Mouse (Mus musculus) kidney, adult 18-20 months (tissue): Measurements from ENCODE around the gene G430095P16Rik.

Source experiments
- DNase-seq: peaks from one replicate; pipeline ENCODE4 v3.0.0; 2021

Gene G430095P16Rik

DNA sequence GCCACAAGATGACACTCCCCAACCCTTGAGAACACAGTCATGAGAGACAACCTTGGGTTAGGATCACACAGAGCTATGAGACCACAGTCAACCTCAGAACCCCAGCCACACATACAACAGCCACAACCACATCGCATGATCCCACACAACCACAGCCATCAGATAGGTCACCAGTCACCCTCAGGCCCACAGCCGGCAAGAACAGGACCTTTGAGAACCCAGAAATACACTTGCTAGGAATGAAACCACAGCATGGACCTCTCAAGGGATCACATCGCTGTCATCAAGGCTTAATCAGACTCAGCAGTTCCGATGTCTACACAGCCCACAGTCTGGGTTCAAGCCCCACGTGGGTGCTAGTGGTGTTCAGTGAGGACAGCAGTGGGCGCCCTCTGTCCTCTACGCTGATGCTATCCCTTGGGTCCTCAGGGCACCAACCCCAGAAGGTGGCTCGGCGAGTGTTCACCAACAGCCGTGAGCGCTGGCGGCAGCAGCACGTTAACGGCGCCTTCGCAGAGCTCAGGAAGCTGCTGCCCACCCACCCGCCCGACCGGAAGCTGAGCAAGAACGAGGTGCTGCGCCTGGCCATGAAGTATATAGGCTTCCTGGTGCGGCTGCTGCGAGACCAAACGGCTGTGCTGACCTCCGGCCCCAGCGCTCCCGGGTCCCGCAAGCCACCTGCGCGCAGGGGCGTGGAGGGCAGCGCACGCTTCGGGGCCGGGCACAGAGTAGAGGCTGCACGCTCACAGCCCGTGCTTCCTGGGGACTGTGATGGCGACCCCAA, 19.1 kb upstream of the G430095P16Rik start:
- DNase-seq = no peak

DNA sequence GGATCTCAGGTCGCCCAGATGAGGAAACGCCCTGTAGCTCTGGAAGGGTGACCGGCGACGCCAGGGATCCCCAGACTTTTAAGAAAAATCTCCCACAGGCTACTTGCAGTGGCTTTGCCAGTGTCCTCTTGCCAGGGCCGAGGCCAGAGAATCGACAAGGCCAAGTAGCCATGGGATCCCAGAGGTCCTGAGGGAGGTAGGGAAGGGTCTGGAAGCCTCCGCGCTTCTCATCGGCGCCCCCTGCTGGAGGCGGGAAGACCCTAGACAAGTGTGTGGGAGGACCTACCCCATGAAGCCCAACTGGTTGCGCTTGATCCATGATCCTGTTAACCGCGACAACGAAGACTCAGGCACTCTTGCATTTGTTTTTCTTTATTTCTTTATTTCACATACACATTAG, 18.5 kb upstream of the G430095P16Rik start:
- peak; percentile 77 for DNase-seq

- DNase-seq = no peak
These were observed 17.7 kb upstream of the G430095P16Rik start for GRCm38 (mm10) chr8:84704867-84705831.

DNA sequence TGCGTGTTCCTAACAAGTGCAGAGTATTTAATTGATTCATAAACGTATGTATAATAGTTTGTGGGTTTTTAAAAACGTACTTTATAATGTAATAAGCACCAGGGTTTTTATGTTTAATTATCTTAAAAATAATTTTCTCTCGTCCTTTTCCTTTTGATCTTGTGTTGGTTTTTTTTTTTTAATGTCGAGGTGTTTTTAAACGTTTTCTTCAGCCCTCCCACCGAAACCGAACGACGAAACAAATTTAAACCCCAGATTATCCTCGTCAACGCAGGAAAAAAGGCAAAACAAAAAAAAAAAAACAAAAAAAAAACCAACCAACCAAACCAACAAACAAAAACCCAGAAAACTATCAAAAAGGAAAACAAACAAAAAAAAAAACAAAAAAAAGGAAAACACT, 16.8 kb upstream of the G430095P16Rik start:
- DNase-seq = no peak

GRCm38 (mm10) chr8:84706610-84707266, 16.1 kb upstream of the G430095P16Rik start:
- no peak for DNase-seq

GRCm38 (mm10) chr8:84707267-84707883, 15.4 kb upstream of the G430095P16Rik start:
- DNase-seq = no peak

DNA sequence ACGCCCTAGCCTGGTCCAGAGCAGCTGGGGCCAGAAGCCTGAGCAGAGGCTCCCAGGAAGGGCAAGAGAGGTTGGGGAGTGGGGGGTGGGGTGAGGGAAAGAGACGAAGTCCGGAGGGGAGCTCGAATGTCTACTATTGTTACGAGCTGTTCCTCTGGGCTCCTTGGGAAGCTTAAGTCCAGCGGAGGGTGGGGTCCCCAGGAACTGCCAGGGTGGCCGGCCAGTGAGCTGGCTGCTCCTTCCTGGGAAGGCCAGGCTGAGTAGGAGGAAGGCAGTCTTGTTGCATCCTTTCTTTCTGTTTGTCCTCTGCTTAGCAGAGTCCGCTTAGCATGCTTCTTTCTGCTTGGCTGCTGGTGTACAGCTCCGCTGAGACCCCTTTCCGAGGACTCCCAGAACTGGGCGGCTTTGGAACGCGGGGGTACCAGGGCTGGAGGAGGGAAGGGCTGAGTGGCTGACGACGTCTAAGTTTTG, 14.7 kb upstream of the G430095P16Rik start:
- DNase-seq = no peak

- DNase-seq = peak; percentile 89
These were observed 13.9 kb upstream of the G430095P16Rik start for GRCm38 (mm10) chr8:84708774-84709475.

- no peak for DNase-seq
These were observed 12.9 kb upstream of the G430095P16Rik start for GRCm38 (mm10) chr8:84709931-84710330.

GRCm38 (mm10) chr8:84711312-84711711, 11.5 kb upstream of the G430095P16Rik start:
- DNase-seq = no peak

GRCm38 (mm10) chr8:84711933-84712758, 10.7 kb upstream of the G430095P16Rik start:
- no peak for DNase-seq

DNA sequence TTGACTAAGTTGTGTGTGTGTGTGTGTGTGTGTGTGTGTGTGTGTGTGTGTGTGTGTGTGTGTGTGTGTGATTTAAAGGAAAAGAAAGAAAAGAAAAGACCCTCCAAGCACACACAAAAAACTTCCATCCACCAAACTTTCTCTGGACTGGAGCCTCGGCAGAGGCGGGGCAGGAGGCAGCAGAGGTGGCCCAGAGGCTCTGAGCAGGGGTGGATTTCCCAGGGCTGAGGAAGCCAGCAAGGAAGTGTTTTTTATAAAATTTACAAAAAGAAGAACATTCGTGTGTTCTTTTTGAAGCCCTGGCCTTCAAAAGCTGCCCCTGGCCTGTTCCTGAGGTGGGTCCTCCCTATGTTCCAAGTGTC, 10.1 kb upstream of the G430095P16Rik start:
- DNase-seq = no peak

DNA sequence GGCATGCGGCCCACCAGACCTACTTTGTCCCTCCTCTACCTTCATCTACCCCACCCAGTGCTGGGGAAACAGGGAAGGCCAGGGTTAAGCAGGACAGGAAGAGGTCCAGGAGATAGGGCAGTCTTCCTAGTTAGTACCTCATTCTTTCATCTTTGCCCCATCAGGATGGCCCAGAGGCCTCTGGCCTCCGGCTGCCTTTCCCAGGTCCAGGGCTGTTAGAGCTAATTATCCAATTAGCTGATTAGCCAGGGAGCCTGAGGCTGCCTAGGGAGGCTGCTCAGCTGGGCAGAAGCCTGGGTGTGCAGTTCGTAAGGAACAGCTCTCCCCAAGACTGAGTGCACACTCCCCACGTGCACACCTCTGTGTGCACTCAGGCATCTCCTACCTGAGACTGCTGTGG, 9.4 kb upstream of the G430095P16Rik start:
- no peak for DNase-seq

DNA sequence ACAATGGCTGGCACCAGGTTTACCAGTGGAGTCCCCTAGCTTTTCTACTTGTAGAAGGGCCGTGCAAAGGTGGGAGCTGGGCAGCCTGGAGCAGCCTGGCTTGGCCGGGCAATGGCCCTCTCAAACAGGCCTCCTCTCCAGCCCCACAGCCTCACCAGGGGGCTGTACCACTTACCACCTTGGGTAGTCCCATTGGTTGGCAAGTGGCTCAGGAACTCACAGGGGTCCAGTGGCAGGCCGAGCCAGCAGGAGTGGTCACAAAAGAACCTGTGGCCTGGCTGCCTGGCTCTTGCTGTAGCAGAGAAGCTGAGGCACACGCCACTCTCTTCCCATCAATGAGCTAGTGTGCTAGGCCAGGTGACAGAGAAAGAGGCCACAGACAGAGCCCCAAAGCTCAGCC, 8.6 kb upstream of the G430095P16Rik start:
- DNase-seq = no peak

- DNase-seq = no peak
These were observed 6.8 kb upstream of the G430095P16Rik start for GRCm38 (mm10) chr8:84715893-84716468.

- no peak for DNase-seq
These were observed 6.0 kb upstream of the G430095P16Rik start for GRCm38 (mm10) chr8:84716790-84717189.

DNA sequence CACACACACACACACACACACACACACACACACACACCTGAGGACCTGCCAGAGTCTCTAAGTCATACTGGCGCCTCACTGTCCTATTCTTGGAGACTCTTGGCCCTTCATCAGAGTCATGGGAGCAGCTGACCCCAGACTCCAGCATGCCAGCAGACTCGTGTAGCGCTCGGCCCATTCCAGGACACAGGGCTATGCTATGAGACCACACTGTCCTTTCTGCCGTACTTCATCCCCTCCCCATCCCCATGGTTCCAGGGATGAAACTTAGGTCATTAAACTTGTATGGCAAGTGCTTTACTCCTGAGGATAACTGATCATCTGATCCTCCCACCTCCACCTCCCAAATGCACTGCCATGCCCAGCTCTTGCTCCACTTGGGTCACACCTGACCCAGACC, 4.3 kb upstream of the G430095P16Rik start:
- DNase-seq = no peak

DNA sequence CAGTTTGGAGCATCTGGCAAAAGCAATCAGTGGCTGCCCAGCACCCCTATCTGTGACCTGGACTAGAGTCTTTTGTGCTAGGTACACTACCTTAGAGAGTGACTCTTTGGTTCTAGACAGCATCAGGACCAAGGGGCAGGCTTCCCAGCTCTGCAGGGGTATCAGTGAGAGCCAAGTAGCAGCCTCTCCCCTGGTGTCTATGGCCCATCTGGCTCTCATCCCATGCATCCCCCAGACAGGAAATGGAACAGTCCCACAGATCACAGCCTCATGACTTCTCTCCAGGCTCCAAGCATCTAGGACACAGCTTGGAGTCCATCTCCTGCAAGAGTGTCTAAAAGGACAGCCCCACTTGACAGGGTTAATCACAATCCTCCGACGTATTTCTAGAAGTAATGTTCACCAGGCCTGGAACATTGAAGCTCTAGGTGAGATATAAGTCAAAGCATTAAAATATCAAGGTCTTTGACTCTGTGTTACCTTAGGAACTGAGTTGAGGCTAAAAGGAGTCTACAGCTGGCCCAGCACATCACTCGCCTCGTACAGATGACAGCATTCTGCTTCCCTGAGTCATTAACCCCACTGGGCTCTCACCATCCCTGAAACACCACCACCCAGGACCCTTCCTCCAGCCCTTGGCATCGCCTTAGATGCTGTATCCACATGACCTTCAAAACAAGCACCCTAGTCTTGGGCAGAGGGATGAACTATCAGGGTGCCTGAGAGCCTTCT, 3.7 kb upstream of the G430095P16Rik start:
- DNase-seq = no peak

- no peak for DNase-seq
These were observed 317 bp upstream of the G430095P16Rik start for GRCm38 (mm10) chr8:84722530-84722849.

GRCm38 (mm10) chr8:84723571-84723900, 729 bp downstream of the G430095P16Rik start:
- peak; percentile 59 for DNase-seq
